Mouse (Mus musculus) hindbrain, postnatal 0 days (tissue): ENCODE measurements around the gene St3gal5. TPM values are rescaled to one million over a fixed set of nuclear protein-coding genes. Genes with fewer than 3 reads are reported as not detected.

ENCODE experiments used
- ATAC-seq: fragments of 200-750 bp; cut with Nextera tagmentation; 2 replicates; pipeline ENCODE4 v1.8.0; 2017; ENCODE audit warnings: mild to moderate bottlenecking, moderate TSS enrichment, moderate library complexity
- DNase-seq: peaks from one replicate; pipeline ENCODE4 v3.0.0-alpha.2; 2015; ENCODE audit warnings: low spot score
- H3K27ac ChIP-seq: fragments of 300-500 bp; sonication (generic); 2 replicates; pipeline ENCODE4 v1.5.1; 2014; ENCODE audit warnings: mild to moderate bottlenecking
- H3K27me3 ChIP-seq: fragments of 300-500 bp; sonication (generic); 2 replicates; pipeline ENCODE4 v1.6.1; 2014; ENCODE audit warnings: low read length, mixed read lengths; ENCODE audit not compliant: insufficient read depth
- H3K36me3 ChIP-seq: fragments of 300-500 bp; sonication (generic); 2 replicates; pipeline ENCODE4 v1.6.1; 2014; ENCODE audit warnings: low read length, mixed read lengths; ENCODE audit not compliant: insufficient read depth
- H3K4me1 ChIP-seq: fragments of 300-500 bp; sonication (generic); 2 replicates; pipeline ENCODE4 v1.6.1; 2014; ENCODE audit warnings: antibody characterized with exemption, low read length, mixed read lengths; ENCODE audit not compliant: insufficient read depth
- H3K4me2 ChIP-seq: fragments of 300-500 bp; sonication (generic); 2 replicates; pipeline ENCODE4 v1.6.1; 2014; ENCODE audit warnings: low read depth, mild to moderate bottlenecking, low read length, moderate library complexity, mixed read lengths
- H3K4me3 ChIP-seq: fragments of 300-500 bp; sonication (generic); 2 replicates; pipeline ENCODE4 v1.5.1; 2014; ENCODE audit warnings: low read length
- H3K9ac ChIP-seq: fragments of 300-500 bp; sonication (generic); replicated peaks from 2 replicates; pipeline ENCODE4 v1.6.1; 2014; ENCODE audit warnings: mild to moderate bottlenecking, low read length, moderate library complexity, mixed read lengths
- H3K9me3 ChIP-seq: fragments of 300-500 bp; sonication (generic); 2 replicates; pipeline ENCODE4 v1.6.1; 2016; ENCODE audit warnings: low read length, mixed read lengths
- CTCF ChIP-seq: IDR thresholded peaks from 2 replicates; pipeline ENCODE4 v1.5.1; 2016; ENCODE audit warnings: antibody characterized with exemption, control low read depth, low read depth
- WGBS: fragments of 180-500 bp; shearing (Covaris S2); extraction: QIAGEN DNeasy Blood & Tissue Kit; methylation state at CpG from one replicate; pipeline ENCODE4 v1.1.7; 2014; 5-methylcytosine and 5-hydroxymethylcytosine counted together
- polyA plus RNA-seq: library from polyadenylated mRNA; unstranded; fragments of >200 nt; fragmentation: Nextera tagmentation; extraction: Ambion mirVana; gene quantifications from 2 replicates; pipeline ENCODE4 v1.2.1, GENCODE M21; 2015
- total RNA-seq: library from RNA; depleted of rRNA; stranded (reverse); fragments of >200 nt; gene quantifications from 2 replicates; pipeline ENCODE4 v1.2.3, GENCODE M21; 2014

The St3gal5 gene
- total and polyA plus RNA-seq, 2 experiments from 2014 or later = 23.5 to 59.8 TPM

- Histone ChIP-seq H3K4me1 (no peaks in the 10 kb centered on the region), H3K4me2 (no peak overlapping the region), H3K36me3 (peaks cover 2% of the 10 kb centered on the region; the same call in 1 of the 2 replicates), H3K27ac (no peak overlapping the region), H3K9ac (no peak overlapping the region), H3K9me3 (no peaks in the 10 kb centered on the region), H3K4me3 (no peak overlapping the region), H3K27me3 (no peaks in the 10 kb centered on the region)
- DNase-seq (no peak), ATAC-seq (peak; percentile 56; the same call in 1 of the 2 replicates)
- no peak for TF ChIP-seq CTCF
- WGBS = 84% methylated on average over 9 of the region's 9 CpGs
Observed at GRCm38 (mm10) chr6:72126128-72126917, 28.9 kb downstream of the St3gal5 start.

DNA sequence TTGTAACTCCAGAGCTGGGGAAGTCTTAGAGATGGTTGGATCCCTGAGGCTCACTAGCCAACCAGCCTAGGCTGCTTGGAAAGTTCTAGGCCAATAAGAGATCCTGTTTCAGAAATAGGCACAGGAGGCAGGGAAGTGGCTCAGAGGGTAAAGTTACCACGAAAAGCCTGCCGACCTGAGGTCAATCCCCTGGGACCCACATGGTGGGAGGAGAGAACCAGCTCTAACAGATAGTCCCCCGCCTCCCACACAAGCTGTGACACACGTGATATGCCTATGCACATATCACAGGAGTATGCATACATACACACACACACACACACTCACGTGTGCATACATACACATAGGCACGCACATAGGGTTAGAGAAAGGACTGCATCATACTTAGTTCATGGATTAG, 32.7 kb downstream of the St3gal5 start:
- H3K9me3 ChIP-seq = no peaks in the 10 kb centered on the region
- no peak overlapping the region for H3K27ac ChIP-seq
- 81% methylated on average over 6 of the region's 6 CpGs for WGBS
- no peak for TF ChIP-seq CTCF
- H3K36me3 ChIP-seq = peaks cover 21% of the 10 kb centered on the region; the same call in 1 of the 2 replicates
- no peak overlapping the region for H3K9ac ChIP-seq
- no peak overlapping the region for H3K4me3 ChIP-seq
- H3K27me3 ChIP-seq = no peaks in the 10 kb centered on the region
- H3K4me1 ChIP-seq = no peaks in the 10 kb centered on the region
- H3K4me2 ChIP-seq = no peak overlapping the region
- DNase-seq = no peak
- no peak for ATAC-seq

- Histone ChIP-seq H3K9ac (no peak overlapping the region), H3K9me3 (no peaks in the 10 kb centered on the region), H3K27ac (no peak overlapping the region), H3K27me3 (no peaks in the 10 kb centered on the region), H3K4me1 (no peaks in the 10 kb centered on the region), H3K4me3 (no peak overlapping the region), H3K4me2 (no peak overlapping the region), H3K36me3 (peaks cover 26% of the 10 kb centered on the region; the same call in 1 of the 2 replicates)
- 96% methylated on average over 8 of the region's 8 CpGs for WGBS
- DNase-seq (no peak), ATAC-seq (no peak)
- no peak for TF ChIP-seq CTCF
Observed at GRCm38 (mm10) chr6:72132671-72133214, 35.4 kb downstream of the St3gal5 start.

DNA sequence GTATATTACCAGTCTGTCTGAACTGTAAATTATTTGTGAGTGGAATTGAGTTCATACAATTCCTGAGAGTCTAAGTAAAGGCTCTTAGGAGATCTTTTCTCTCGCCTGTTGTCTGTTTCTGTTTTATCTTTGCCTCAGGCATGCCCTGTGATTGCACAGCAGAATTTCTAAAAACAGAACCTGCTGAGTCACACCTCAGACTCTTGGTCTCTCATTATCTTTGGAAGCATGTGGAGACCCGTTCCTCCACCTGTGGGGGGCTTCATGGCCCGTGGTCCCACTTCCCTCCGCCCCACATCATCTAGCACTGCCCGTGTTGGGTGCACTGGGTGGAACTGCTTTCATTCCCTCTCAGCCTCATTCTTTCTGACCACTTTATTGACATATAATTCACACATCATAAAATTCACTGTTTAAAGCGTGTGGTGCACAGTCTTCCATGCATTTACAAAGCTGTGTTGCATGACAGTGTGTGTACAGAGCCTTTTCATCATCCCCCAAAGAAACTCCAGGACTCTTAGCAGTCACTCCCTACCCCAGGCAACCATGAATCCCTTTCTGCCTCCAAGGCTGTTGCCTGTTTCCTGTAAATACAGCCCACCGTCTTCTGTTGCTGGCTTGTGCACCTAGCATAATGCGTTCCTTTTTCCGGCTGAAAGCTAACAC, 37.6 kb downstream of the St3gal5 start:
- DNase-seq = no peak
- no peak for ATAC-seq
- no peaks in the 10 kb centered on the region for H3K27me3 ChIP-seq
- no peak for TF ChIP-seq CTCF
- H3K4me2 ChIP-seq = no peak overlapping the region
- H3K9me3 ChIP-seq = no peaks in the 10 kb centered on the region
- no peak overlapping the region for H3K27ac ChIP-seq
- H3K4me3 ChIP-seq = no peak overlapping the region
- H3K4me1 ChIP-seq = no peaks in the 10 kb centered on the region
- H3K9ac ChIP-seq = no peak overlapping the region
- 81% methylated on average over 9 of the region's 9 CpGs for WGBS
- peaks cover 24% of the 10 kb centered on the region; the same call in 1 of the 2 replicates for H3K36me3 ChIP-seq

DNA sequence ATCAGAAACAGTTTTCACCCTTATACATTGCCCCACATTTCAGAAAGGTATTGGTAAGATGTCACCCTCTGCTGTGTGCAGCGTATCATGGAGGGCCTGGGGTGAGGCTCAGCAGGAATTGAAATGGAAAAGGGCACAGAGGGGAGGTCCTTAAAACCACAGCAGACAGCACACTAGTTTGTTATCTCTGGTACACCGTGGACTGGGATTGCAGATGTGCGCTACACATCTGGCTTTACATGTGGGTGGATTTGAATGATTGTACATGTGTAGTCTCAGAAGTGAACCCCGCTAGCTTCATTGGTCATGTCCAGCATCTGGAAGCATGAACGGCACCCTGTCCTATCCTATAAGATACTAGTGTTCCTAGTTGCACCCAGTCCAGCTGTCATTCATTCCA, 38.6 kb downstream of the St3gal5 start:
- Histone ChIP-seq H3K27me3 (no peaks in the 10 kb centered on the region), H3K27ac (no peak overlapping the region), H3K9ac (no peak overlapping the region), H3K9me3 (no peaks in the 10 kb centered on the region), H3K4me2 (no peak overlapping the region), H3K4me3 (no peak overlapping the region), H3K4me1 (no peaks in the 10 kb centered on the region), H3K36me3 (peaks cover 27% of the 10 kb centered on the region; the same call in 1 of the 2 replicates)
- no peak for DNase-seq
- no peak for ATAC-seq
- 94% methylated on average over 5 of the region's 5 CpGs for WGBS
- no peak for TF ChIP-seq CTCF

GRCm38 (mm10) chr6:72136543-72136942, 39.2 kb downstream of the St3gal5 start:
- Histone ChIP-seq H3K27me3 (no peaks in the 10 kb centered on the region), H3K4me2 (no peak overlapping the region), H3K4me1 (no peaks in the 10 kb centered on the region), H3K4me3 (no peak overlapping the region), H3K27ac (no peak overlapping the region), H3K9ac (no peak overlapping the region), H3K36me3 (peaks cover 27% of the 10 kb centered on the region; the same call in 1 of the 2 replicates), H3K9me3 (no peaks in the 10 kb centered on the region)
- no peak for TF ChIP-seq CTCF
- 85% methylated on average over 10 of the region's 10 CpGs for WGBS
- no peak for ATAC-seq
- DNase-seq = no peak
